14 mouse cellular contexts compared by ENCODE assay signal in the genomic region with DNA sequence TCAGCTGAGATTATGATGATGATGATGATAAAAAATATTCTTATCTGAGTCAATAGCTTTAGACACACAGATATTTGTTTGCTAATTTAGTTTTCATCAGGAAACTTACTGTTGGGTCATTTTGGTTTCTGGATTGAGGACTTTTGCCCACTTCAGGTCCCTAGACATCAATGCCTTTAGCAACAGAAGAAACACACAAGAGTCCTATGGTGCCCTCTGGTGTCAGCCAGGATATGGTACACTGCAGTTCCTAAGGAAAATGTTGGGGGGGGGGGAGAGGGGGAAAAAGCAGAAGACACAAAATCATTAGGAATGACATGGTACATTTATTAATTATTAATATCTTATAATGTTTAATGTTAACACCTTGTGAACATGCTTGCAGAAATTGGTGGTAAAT. TPM values are rescaled to one million over a fixed set of nuclear protein-coding genes. Genes with fewer than 3 reads are reported as not detected.
DNase-seq lines count a peak whose midpoint lies in the region; ATAC-seq and TF ChIP-seq lines count a peak whose summit lies in the region.
"Had no signal": no experiment of that assay in that cellular context is flagged by ENCODE, and none has a peak within 500 bp of the region (broad histone marks: within the 10 kb centered on the region; RNA-seq: fewer than 3 reads in every experiment).

No protein-coding gene starts in this region.

- H3K27me3 ChIP-seq in hindbrain, postnatal 0 days (ENCODE audit: insufficient read depth, low read length): no peaks in the 10 kb centered on the region
- H3K27me3 ChIP-seq in hindbrain, embryonic 10.5 days (ENCODE audit: insufficient read depth, poor library complexity, severe bottlenecking): no peaks in the 10 kb centered on the region
- H3K27me3 ChIP-seq in liver, postnatal 0 days (ENCODE audit: insufficient read depth, low read length): no peaks in the 10 kb centered on the region
- no peaks in the 10 kb centered on the region for H3K27me3 ChIP-seq in liver, embryonic 11.5 days (replicated peaks; ENCODE audit: control insufficient read depth, insufficient read depth, low read length)
- H3K27me3 ChIP-seq: liver, embryonic 12.5 days had no signal

- no peaks in the 10 kb centered on the region for H3K9me3 ChIP-seq in hindbrain, postnatal 0 days (ENCODE audit: low read length)
- no peaks in the 10 kb centered on the region for H3K9me3 ChIP-seq in hindbrain, embryonic 10.5 days
- H3K9me3 ChIP-seq in liver, postnatal 0 days (ENCODE audit: low read length): no peaks in the 10 kb centered on the region
- H3K9me3 ChIP-seq in liver, embryonic 11.5 days (ENCODE audit: control insufficient read depth, low read length): no peaks in the 10 kb centered on the region
- H3K9me3 ChIP-seq: liver, embryonic 12.5 days had no signal

- peak; percentile 73 for TF ChIP-seq CTCF in hindbrain, postnatal 0 days (IDR thresholded peaks at IDR 0.05; ENCODE audit: low read depth)
- TF ChIP-seq CTCF in liver, postnatal 0 days (IDR thresholded peaks at IDR 0.05; ENCODE audit: low read depth): peak; percentile 43

- ATAC-seq in hindbrain, postnatal 0 days: no peak
- ATAC-seq in liver, postnatal 0 days: no peak
- no peak for ATAC-seq in liver, embryonic 11.5 days (replicated peaks; ENCODE audit: low FRiP score)
- no peak for ATAC-seq in erythroid progenitor cell, adult 5-6 weeks (replicated peaks; ENCODE audit: low FRiP score, poor library complexity, severe bottlenecking)
- ATAC-seq: liver, embryonic 12.5 days had no signal

- no peak overlapping the region for H3K4me2 ChIP-seq in hindbrain, postnatal 0 days (ENCODE audit: low read depth, low read length)
- H3K4me2 ChIP-seq in liver, postnatal 0 days (ENCODE audit: low read depth, low read length): no peak overlapping the region
- no peak overlapping the region for H3K4me2 ChIP-seq in liver, embryonic 11.5 days
- H3K4me2 ChIP-seq: liver, embryonic 12.5 days had no signal

- H3K4me1 ChIP-seq in hindbrain, postnatal 0 days (ENCODE audit: insufficient read depth, low read length): no peaks in the 10 kb centered on the region
- no peaks in the 10 kb centered on the region for H3K4me1 ChIP-seq in hindbrain, embryonic 10.5 days (replicated peaks)
- H3K4me1 ChIP-seq in liver, postnatal 0 days (ENCODE audit: insufficient read depth): no peaks in the 10 kb centered on the region
- no peaks in the 10 kb centered on the region for H3K4me1 ChIP-seq in liver, embryonic 11.5 days (replicated peaks; ENCODE audit: control insufficient read depth, insufficient read depth, low read length)
- H3K4me1 ChIP-seq: liver, embryonic 12.5 days had no signal

- peak; percentile 25 for DNase-seq in adrenal gland, postnatal 14 days
- DNase-seq in adrenal gland, postnatal 4 days (ENCODE audit: low spot score in 2 of 2): no peak
- DNase-seq in hindbrain, postnatal 0 days (ENCODE audit: low spot score): peak; percentile 77
- no peak for DNase-seq in hindbrain, embryonic 10.5 days (ENCODE audit: low spot score)
- no peak for DNase-seq in liver, postnatal 0 days
- DNase-seq in liver, embryonic 11.5 days (ENCODE audit: low spot score): no peak
- peak; percentile 63 for DNase-seq in brain, adult 2 months (ENCODE audit: low read depth, low spot score)
- DNase-seq: adrenal gland, adult 8-10 months; cerebellum, postnatal 36 days; spleen, adult 18-20 months had no signal

- H3K4me3 ChIP-seq in hindbrain, postnatal 0 days (ENCODE audit: low read length): no peak overlapping the region
- no peak overlapping the region for H3K4me3 ChIP-seq in hindbrain, embryonic 10.5 days
- H3K4me3 ChIP-seq in liver, postnatal 0 days (ENCODE audit: low read depth, low read length): no peak overlapping the region
- H3K4me3 ChIP-seq in liver, embryonic 11.5 days (ENCODE audit: low read depth, low read length): no peak overlapping the region
- H3K4me3 ChIP-seq: liver, embryonic 12.5 days had no signal

- H3K27ac ChIP-seq in hindbrain, postnatal 0 days: no peak overlapping the region
- no peak overlapping the region for H3K27ac ChIP-seq in hindbrain, embryonic 10.5 days
- H3K27ac ChIP-seq in liver, postnatal 0 days (ENCODE audit: low read depth): no peak overlapping the region
- no peak overlapping the region for H3K27ac ChIP-seq in liver, embryonic 11.5 days (ENCODE audit: low read depth, low read length)
- H3K27ac ChIP-seq: liver, embryonic 12.5 days had no signal

- no peaks in the 10 kb centered on the region for H3K36me3 ChIP-seq in hindbrain, postnatal 0 days (ENCODE audit: insufficient read depth, low read length)
- no peaks in the 10 kb centered on the region for H3K36me3 ChIP-seq in hindbrain, embryonic 10.5 days
- no peaks in the 10 kb centered on the region for H3K36me3 ChIP-seq in liver, postnatal 0 days (replicated peaks; ENCODE audit: insufficient read depth, low read length)
- no peaks in the 10 kb centered on the region for H3K36me3 ChIP-seq in liver, embryonic 11.5 days (ENCODE audit: control insufficient read depth, insufficient read depth, low read length)
- H3K36me3 ChIP-seq: liver, embryonic 12.5 days had no signal

- TF ChIP-seq EP300 in liver, postnatal 0 days (IDR thresholded peaks at IDR 0.05; ENCODE audit: low read depth): no peak

- H3K9ac ChIP-seq in hindbrain, postnatal 0 days (replicated peaks; ENCODE audit: low read length): no peak overlapping the region
- no peak overlapping the region for H3K9ac ChIP-seq in liver, postnatal 0 days (replicated peaks)
- no peak overlapping the region for H3K9ac ChIP-seq in liver, embryonic 11.5 days (ENCODE audit: low read depth, low read length)
- H3K9ac ChIP-seq: liver, embryonic 12.5 days had no signal

RNA-seq across cellular contexts. Expression of gene Tmem200c, which starts 42.0 kb away (rescaled TPM):
- total RNA-seq in adrenal gland, postnatal 14 days (2021): 0.70 and 0.90 TPM in 2 replicates
- 1 to 10 TPM; 1.7 to 1.8 TPM for total RNA-seq in adrenal gland, postnatal 4 days (2021)
- total RNA-seq in hindbrain, postnatal 0 days (2014; rRNA removed): 15.4 and 19.9 TPM in 2 replicates
- 2.3 and 2.7 TPM in 2 replicates for polyA plus RNA-seq in hindbrain, postnatal 0 days (2015; fragmentation: Nextera tagmentation; extraction: Ambion mirVana)
- polyA plus RNA-seq in hindbrain, embryonic 10.5 days (2016; fragmentation: Nextera tagmentation; extraction: Ambion mirVana): 1.7 and 2.6 TPM in 2 replicates
- polyA plus RNA-seq in liver, postnatal 0 days (2015; fragmentation: Nextera tagmentation; extraction: Ambion mirVana): not detected in 2 replicates
- 0.10 and 0.15 TPM in 2 replicates for polyA plus RNA-seq in liver, embryonic 11.5 days (2014; fragmentation: Nextera tagmentation; extraction: Ambion mirVana)
- not detected in 2 replicates for total RNA-seq in erythroid progenitor cell, adult 5-6 weeks (2015; ENCODE audit: low replicate concordance)
- total RNA-seq in erythroid progenitor cell, adult 5-6 weeks (2017; ENCODE audit: low replicate concordance): not detected in 2 replicates
- total RNA-seq: hematopoietic stem cell, adult 5-6 weeks had no signal
- polyA plus RNA-seq: thymus, postnatal 0 days had no signal

Comparison
In these comparisons a context has a peak if more than half of its experiments do, and no peak if none do; other contexts are left out.
1. DNase-seq: peak in adrenal gland, postnatal 14 days (single experiment), hindbrain, postnatal 0 days (single experiment) and brain, adult 2 months (single experiment); none in adrenal gland, postnatal 4 days (0 of 2), hindbrain, embryonic 10.5 days (single experiment), liver, postnatal 0 days (single experiment) and liver, embryonic 11.5 days (single experiment).